Mouse (Mus musculus) kidney, embryonic 14.5 days (tissue): ENCODE measurements at regions not wholly inside any gene's neighbourhood (a gene's known extent, or its start where the extent isn't known, plus 50 kb on each side); places are given as distances from the start of the nearest gene placed in this dataset.

ENCODE experiments used
- ATAC-seq: fragments of 200-750 bp; cut with Nextera tagmentation; 2 replicates; pipeline ENCODE4 v1.8.0; 2017; ENCODE audit warnings: moderate number of reproducible peaks, mild to moderate bottlenecking, moderate TSS enrichment, moderate library complexity; ENCODE audit not compliant: low FRiP score, low TSS enrichment
- H3K27ac ChIP-seq: fragments of 300-500 bp; sonication (generic); 2 replicates; pipeline ENCODE4 v1.5.1; 2014; ENCODE audit warnings: low read depth, mild to moderate bottlenecking, low read length, moderate library complexity, mixed read lengths
- H3K27me3 ChIP-seq: fragments of 300-500 bp; sonication (generic); 2 replicates; pipeline ENCODE4 v1.6.1; 2014; ENCODE audit warnings: mild to moderate bottlenecking, low read length; ENCODE audit not compliant: control insufficient read depth, insufficient read depth
- H3K36me3 ChIP-seq: fragments of 300-500 bp; sonication (generic); 2 replicates; pipeline ENCODE4 v1.6.1; 2014; ENCODE audit warnings: low read length, mixed read lengths; ENCODE audit not compliant: control insufficient read depth, insufficient read depth
- H3K4me1 ChIP-seq: fragments of 300-500 bp; sonication (generic); 2 replicates; pipeline ENCODE4 v1.6.1; 2014; ENCODE audit warnings: low read length, mixed read lengths; ENCODE audit not compliant: control insufficient read depth, insufficient read depth
- H3K4me2 ChIP-seq: fragments of 300-500 bp; sonication (generic); replicated peaks from 2 replicates; pipeline ENCODE4 v1.6.1; 2014; ENCODE audit warnings: low read depth, mild to moderate bottlenecking, low read length
- H3K4me3 ChIP-seq: fragments of 300-500 bp; sonication (generic); 2 replicates; pipeline ENCODE4 v1.5.1; 2014; ENCODE audit warnings: mild to moderate bottlenecking, low read length
- H3K9ac ChIP-seq: fragments of 300-500 bp; sonication (generic); 2 replicates; pipeline ENCODE4 v1.6.1; 2014; ENCODE audit warnings: low read depth, mild to moderate bottlenecking, low read length, moderate library complexity
- H3K9me3 ChIP-seq: fragments of 300-500 bp; sonication (generic); 2 replicates; pipeline ENCODE4 v1.6.1; 2016; ENCODE audit warnings: low read length; ENCODE audit not compliant: control insufficient read depth
- WGBS: fragments of 180-500 bp; shearing (Covaris S2); extraction: QIAGEN DNeasy Blood & Tissue Kit; methylation state at CpG from one replicate; pipeline ENCODE4 v1.1.7; 2014; 5-methylcytosine and 5-hydroxymethylcytosine counted together

GRCm38 (mm10) chr1:138011581-138011980, 163.9 kb downstream of the Ptprc start:
- H3K9me3 ChIP-seq = no peaks in the 10 kb centered on the region
- no peaks in the 10 kb centered on the region for H3K36me3 ChIP-seq
- H3K4me2 ChIP-seq = no peak overlapping the region
- no peaks in the 10 kb centered on the region for H3K27me3 ChIP-seq
- H3K4me1 ChIP-seq = no peaks in the 10 kb centered on the region
- no peak overlapping the region for H3K27ac ChIP-seq
- ATAC-seq = no peak
- 47% methylated on average over 1 of the region's 1 CpGs for WGBS
- H3K9ac ChIP-seq = no peak overlapping the region
- H3K4me3 ChIP-seq = no peak overlapping the region

- H3K4me1 ChIP-seq = no peaks in the 10 kb centered on the region
- H3K9me3 ChIP-seq = no peaks in the 10 kb centered on the region
- WGBS = 44% methylated on average over 7 of the region's 7 CpGs
- H3K4me2 ChIP-seq = no peak overlapping the region
- no peak overlapping the region for H3K27ac ChIP-seq
- 0 out of 2 replicates have a peak, but pooled peaks have one; percentile 24 for ATAC-seq
- no peaks in the 10 kb centered on the region for H3K36me3 ChIP-seq
- H3K4me3 ChIP-seq = no peak overlapping the region
- no peaks in the 10 kb centered on the region for H3K27me3 ChIP-seq
- no peak overlapping the region for H3K9ac ChIP-seq
Measured at GRCm38 (mm10) chr1:138010910-138011477, 164.5 kb downstream of the Ptprc start.

- H3K9ac ChIP-seq = no peak overlapping the region
- H3K4me2 ChIP-seq = no peak overlapping the region
- no peaks in the 10 kb centered on the region for H3K36me3 ChIP-seq
- H3K4me1 ChIP-seq = no peaks in the 10 kb centered on the region
- no peak overlapping the region for H3K27ac ChIP-seq
- no peaks in the 10 kb centered on the region for H3K27me3 ChIP-seq
- H3K4me3 ChIP-seq = no peak overlapping the region
- WGBS = 69% methylated on average over 1 of the region's 1 CpGs
- H3K9me3 ChIP-seq = no peaks in the 10 kb centered on the region
- ATAC-seq = no peak
Measured at GRCm38 (mm10) chr1:138006811-138007210, 168.7 kb downstream of the Ptprc start.

- Histone ChIP-seq H3K4me1 (no peaks in the 10 kb centered on the region), H3K4me2 (no peak overlapping the region)
- no peak for ATAC-seq
Measured at GRCm38 (mm10) chr1:138004319-138004718, 171.2 kb downstream of the Ptprc start.

GRCm38 (mm10) chr1:137999268-137999900, 176.1 kb downstream of the Ptprc start:
- no peaks in the 10 kb centered on the region for H3K4me1 ChIP-seq
- WGBS = 94% methylated on average over 3 of the region's 3 CpGs
- H3K27me3 ChIP-seq = no peaks in the 10 kb centered on the region
- H3K4me3 ChIP-seq = no peak overlapping the region
- no peak overlapping the region for H3K27ac ChIP-seq
- no peaks in the 10 kb centered on the region for H3K36me3 ChIP-seq
- H3K4me2 ChIP-seq = no peak overlapping the region
- no peaks in the 10 kb centered on the region for H3K9me3 ChIP-seq
- no peak for ATAC-seq
- no peak overlapping the region for H3K9ac ChIP-seq

More at GRCm38 (mm10) chr1:138004319-138004718, 171.2 kb downstream of the Ptprc start:
- H3K4me3 ChIP-seq = no peak overlapping the region
- no peak overlapping the region for H3K9ac ChIP-seq
- 53% methylated on average over 2 of the region's 2 CpGs for WGBS
- no peak overlapping the region for H3K27ac ChIP-seq
- no peaks in the 10 kb centered on the region for H3K9me3 ChIP-seq
- H3K36me3 ChIP-seq = no peaks in the 10 kb centered on the region
- H3K27me3 ChIP-seq = no peaks in the 10 kb centered on the region

GRCm38 (mm10) chr1:137996041-137996440, 179.5 kb downstream of the Ptprc start:
- no peaks in the 10 kb centered on the region for H3K4me1 ChIP-seq
- H3K27ac ChIP-seq = no peak overlapping the region
- no peaks in the 10 kb centered on the region for H3K27me3 ChIP-seq
- WGBS = 97% methylated on average over 2 of the region's 2 CpGs
- ATAC-seq = no peak
- H3K9me3 ChIP-seq = no peaks in the 10 kb centered on the region
- no peak overlapping the region for H3K4me2 ChIP-seq
- no peaks in the 10 kb centered on the region for H3K36me3 ChIP-seq
- H3K4me3 ChIP-seq = no peak overlapping the region
- no peak overlapping the region for H3K9ac ChIP-seq

- no peak overlapping the region for H3K4me3 ChIP-seq
- no peaks in the 10 kb centered on the region for H3K27me3 ChIP-seq
- H3K27ac ChIP-seq = no peak overlapping the region
- H3K9ac ChIP-seq = no peak overlapping the region
- no peaks in the 10 kb centered on the region for H3K9me3 ChIP-seq
- no peaks in the 10 kb centered on the region for H3K36me3 ChIP-seq
- H3K4me1 ChIP-seq = no peaks in the 10 kb centered on the region
- no peak for ATAC-seq
- H3K4me2 ChIP-seq = no peak overlapping the region
- WGBS = 69% methylated on average over 1 of the region's 1 CpGs
Measured at GRCm38 (mm10) chr1:137991936-137992335, 183.6 kb downstream of the Ptprc start.

GRCm38 (mm10) chr1:137991412-137991811, 184.1 kb downstream of the Ptprc start:
- Histone ChIP-seq H3K27me3 (no peaks in the 10 kb centered on the region), H3K36me3 (no peaks in the 10 kb centered on the region), H3K27ac (no peak overlapping the region), H3K9ac (no peak overlapping the region), H3K4me1 (no peaks in the 10 kb centered on the region), H3K4me3 (no peak overlapping the region), H3K9me3 (no peaks in the 10 kb centered on the region), H3K4me2 (no peak overlapping the region)
- 83% methylated on average over 5 of the region's 5 CpGs for WGBS
- ATAC-seq = no peak

GRCm38 (mm10) chr1:137973406-137973805, 202.1 kb downstream of the Ptprc start:
- no peaks in the 10 kb centered on the region for H3K27me3 ChIP-seq
- WGBS = 8% methylated on average over 3 of the region's 3 CpGs
- H3K9me3 ChIP-seq = 0 out of 2 replicates have a peak, but pooled peaks cover 3% of the 10 kb centered on the region
- H3K4me1 ChIP-seq = no peaks in the 10 kb centered on the region
- no peak overlapping the region for H3K4me2 ChIP-seq
- ATAC-seq = peak; percentile 83
- no peak overlapping the region; the same call in 1 of the 2 replicates for H3K27ac ChIP-seq
- H3K4me3 ChIP-seq = no peak overlapping the region
- no peak overlapping the region for H3K9ac ChIP-seq
- H3K36me3 ChIP-seq = no peaks in the 10 kb centered on the region
